Mouse (Mus musculus): ENCODE measurements around the gene Glo1. TPM values are rescaled to one million over a fixed set of nuclear protein-coding genes. Genes with fewer than 3 reads are reported as not detected.
"Not testable (repeated sequence)": the region's sequence is repeated elsewhere in the genome, so short reads cannot be mapped to it uniquely, and the experiment has no call there.

The Glo1 gene
- polyA plus RNA-seq, 1 experiment from 2014 or later = 289 TPM

DNA sequence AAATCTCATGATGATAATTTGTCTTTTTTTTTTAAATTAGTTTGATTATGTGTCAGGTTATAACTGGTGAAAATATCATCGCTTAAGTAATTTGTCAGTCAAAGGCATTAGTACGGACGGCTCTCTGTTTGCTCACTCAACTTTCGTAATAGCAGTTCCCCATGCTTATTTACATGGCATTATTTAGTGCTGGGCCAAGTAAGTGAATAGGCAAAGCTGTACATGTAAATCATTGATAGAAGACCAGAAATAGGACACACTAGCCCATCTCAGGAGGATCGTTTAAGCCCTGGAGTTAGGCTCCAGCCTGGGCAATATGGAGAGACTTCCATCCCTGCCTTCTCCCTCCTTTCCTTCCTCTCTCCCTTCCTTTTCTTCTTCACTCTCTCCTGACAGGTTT lies 14.2 kb upstream of the Glo1 start:
- DNase-seq = no peak
- WGBS (ENCODE audit: insufficient replicate concordance) = 85% methylated on average over 5 of the region's 5 CpGs
- H3K27ac ChIP-seq = no peak overlapping the region
- no peak overlapping the region for H3K9ac ChIP-seq
- H3K4me1 ChIP-seq (replicated peaks) = peaks cover 14% of the 10 kb centered on the region
- H3K4me3 ChIP-seq (replicated peaks) = no peak overlapping the region
- H3K36me3 ChIP-seq = peaks cover 3% of the 10 kb centered on the region; the same call in 1 of the 2 replicates
- ATAC-seq (ENCODE audit: low read depth) = no peak
- no peaks in the 10 kb centered on the region for H3K27me3 ChIP-seq
- H3K4me2 ChIP-seq = no peak overlapping the region
- no peaks in the 10 kb centered on the region for H3K9me3 ChIP-seq (replicated peaks)

DNA sequence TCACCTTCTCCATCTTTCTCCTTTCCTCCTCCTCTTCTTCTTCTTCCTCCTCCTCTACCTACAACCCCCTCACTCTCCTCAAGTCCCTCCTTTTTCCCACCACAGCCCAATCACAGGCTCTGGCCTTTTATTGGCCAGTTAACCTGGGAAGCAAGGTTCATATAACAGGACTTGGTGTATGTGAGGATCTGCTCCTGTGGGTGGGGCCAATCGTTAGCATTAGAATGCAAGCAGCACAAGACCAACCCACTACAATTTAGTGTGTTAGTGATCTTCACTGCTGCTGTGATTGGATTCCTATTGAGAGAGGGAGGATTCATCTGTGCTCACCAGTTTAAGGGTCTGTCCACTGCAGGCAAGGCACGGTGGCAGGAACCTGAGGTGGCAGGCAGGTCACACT lies 12.3 kb upstream of the Glo1 start:
- no peaks in the 10 kb centered on the region for H3K27me3 ChIP-seq
- H3K9ac ChIP-seq = no peak overlapping the region
- no peak overlapping the region for H3K27ac ChIP-seq
- DNase-seq (no peak), ATAC-seq (ENCODE audit: low read depth) (no peak)
- H3K4me1 ChIP-seq (replicated peaks) = peaks cover 19% of the 10 kb centered on the region
- no peak overlapping the region for H3K4me2 ChIP-seq
- 66% methylated on average over 2 of the region's 2 CpGs for whole genome bisulfite sequencing (ENCODE audit: insufficient replicate concordance)
- peaks cover 3% of the 10 kb centered on the region; the same call in 1 of the 2 replicates for H3K36me3 ChIP-seq
- H3K4me3 ChIP-seq (replicated peaks) = no peak overlapping the region
- no peaks in the 10 kb centered on the region for H3K9me3 ChIP-seq (replicated peaks)

DNA sequence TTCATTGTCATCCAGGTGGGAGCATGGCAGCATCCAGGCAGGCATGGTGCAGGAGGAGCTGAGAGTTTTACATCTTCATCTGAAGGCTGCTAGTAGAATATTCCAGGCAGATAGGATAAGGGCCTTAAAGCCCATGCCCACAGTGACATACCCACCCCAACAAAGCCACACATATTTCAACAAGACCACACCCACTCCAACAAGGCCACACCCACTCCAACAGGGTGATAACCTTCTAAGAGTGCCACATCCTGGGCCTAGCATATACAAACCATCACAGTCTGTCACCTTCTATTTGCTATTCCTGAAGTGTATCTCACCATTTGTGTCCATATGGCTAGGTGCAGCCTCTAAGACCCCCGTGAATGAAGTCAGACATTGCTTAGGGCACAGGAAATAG lies 11.0 kb upstream of the Glo1 start:
- DNase-seq (no peak), ATAC-seq (ENCODE audit: low read depth) (peak; percentile 64)
- no peak overlapping the region for H3K9ac ChIP-seq
- no peaks in the 10 kb centered on the region for H3K9me3 ChIP-seq (replicated peaks)
- H3K27ac ChIP-seq = no peak overlapping the region; the same call in 1 of the 2 replicates
- 26% methylated on average over 1 of the region's 1 CpGs for WGBS (ENCODE audit: insufficient replicate concordance)
- H3K4me2 ChIP-seq = no peak overlapping the region
- H3K36me3 ChIP-seq = no peaks in the 10 kb centered on the region
- H3K27me3 ChIP-seq = no peaks in the 10 kb centered on the region
- H3K4me3 ChIP-seq (replicated peaks) = no peak overlapping the region
- H3K4me1 ChIP-seq (replicated peaks) = peaks cover 19% of the 10 kb centered on the region

DNA sequence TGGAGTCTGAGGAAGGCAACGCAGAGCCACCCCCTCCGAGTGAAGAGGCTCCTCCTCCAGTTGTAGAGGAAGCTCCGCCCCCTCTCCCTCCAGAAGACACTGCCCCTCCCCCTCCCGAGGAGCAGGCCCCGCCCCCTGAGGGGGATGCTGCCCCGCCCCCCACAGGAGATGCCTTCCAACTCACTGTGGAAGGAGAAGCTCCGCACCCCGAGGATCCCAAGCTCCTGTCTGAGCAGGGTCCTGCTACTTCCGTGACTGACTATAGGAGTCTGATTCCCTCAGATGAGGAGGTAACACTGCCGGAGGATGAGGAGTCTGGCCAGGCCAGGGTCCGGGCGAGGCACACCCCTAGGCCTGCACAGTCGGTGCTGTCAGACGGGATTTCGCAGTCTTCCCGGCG lies 8.7 kb upstream of the Glo1 start:
- Histone ChIP-seq H3K9ac (no peak overlapping the region), H3K27ac (no peak overlapping the region), H3K9me3 (replicated peaks) (no peaks in the 10 kb centered on the region), H3K4me2 (peak overlapping the region; percentile 13; the same call in 1 of the 2 replicates), H3K4me3 (replicated peaks) (no peak overlapping the region), H3K4me1 (replicated peaks) (peaks cover 19% of the 10 kb centered on the region), H3K27me3 (no peaks in the 10 kb centered on the region), H3K36me3 (no peaks in the 10 kb centered on the region)
- no peak for DNase-seq
- no peak for ATAC-seq (ENCODE audit: low read depth)
- WGBS (ENCODE audit: insufficient replicate concordance) = 42% methylated on average over 16 of the region's 17 CpGs

DNA sequence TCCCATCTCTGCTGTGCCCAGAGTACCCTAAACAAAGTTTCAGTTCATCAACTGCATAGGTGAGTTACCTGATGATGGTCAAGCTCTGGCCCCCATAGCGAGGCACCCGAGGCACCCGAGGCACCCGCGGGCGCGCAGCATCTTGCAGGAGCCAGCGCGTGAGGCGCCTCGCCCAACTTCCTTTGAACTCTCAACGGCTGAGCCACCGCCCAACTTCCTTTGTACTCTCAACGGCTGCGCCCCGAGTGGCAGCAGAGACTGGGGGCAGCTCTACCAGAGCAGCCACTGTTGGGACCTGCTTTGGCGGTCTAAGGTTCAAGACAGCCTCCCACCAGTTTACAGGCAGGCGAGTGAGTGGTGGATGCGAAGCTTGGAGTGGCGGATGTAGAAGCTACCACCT lies 2.5 kb downstream of the Glo1 start, which contains the start of gene Dnah8:
Gene Dnah8, plus strand, starts transcription at position 223 of the 400 bp plus-strand sequence.
- H3K9ac ChIP-seq; H3K4me3 ChIP-seq (replicated peaks); H3K36me3 ChIP-seq; H3K9me3 ChIP-seq (replicated peaks); H3K27me3 ChIP-seq; DNase-seq; H3K27ac ChIP-seq; H3K4me1 ChIP-seq (replicated peaks): not testable (repeated sequence)
- peak; percentile 73 for ATAC-seq (ENCODE audit: low read depth)
- 0 out of 2 replicates have a peak within 1 kb of the TSS, but pooled peaks have one; percentile 28 for H3K4me2 ChIP-seq
- WGBS (ENCODE audit: insufficient replicate concordance) = no CpG with 5 or more reads among the region's 20 CpGs

DNA sequence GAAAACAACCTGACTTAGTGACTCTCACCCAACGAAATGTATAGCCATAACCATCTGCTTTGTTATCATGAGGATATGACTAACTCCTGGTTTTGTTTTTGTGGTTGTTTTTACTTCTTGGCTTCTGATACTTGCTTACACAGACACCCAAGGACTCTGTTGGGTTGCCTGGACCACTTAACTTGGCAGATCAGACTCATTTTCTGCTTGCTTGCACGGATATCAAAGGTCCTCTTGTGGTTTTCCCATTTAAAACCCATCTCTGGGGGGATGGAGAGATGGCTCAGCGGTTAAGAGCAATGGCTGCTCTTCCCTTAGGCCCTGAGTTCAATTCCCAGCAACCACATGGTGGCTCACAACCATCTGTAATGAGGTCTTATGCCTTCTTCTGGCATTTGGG lies 3.5 kb downstream of the Glo1 start:
- no peak overlapping the region for H3K4me2 ChIP-seq
- DNase-seq = no peak
- peaks cover 9% of the 10 kb centered on the region for H3K4me1 ChIP-seq (replicated peaks)
- H3K9me3 ChIP-seq (replicated peaks) = no peaks in the 10 kb centered on the region
- WGBS (ENCODE audit: insufficient replicate concordance) = 55% methylated on average over 3 of the region's 3 CpGs
- H3K27me3 ChIP-seq = no peaks in the 10 kb centered on the region
- H3K4me3 ChIP-seq (replicated peaks) = no peak overlapping the region
- ATAC-seq (ENCODE audit: low read depth) = no peak
- H3K27ac ChIP-seq = no peak overlapping the region
- H3K9ac ChIP-seq = no peak overlapping the region
- no peaks in the 10 kb centered on the region for H3K36me3 ChIP-seq

DNA sequence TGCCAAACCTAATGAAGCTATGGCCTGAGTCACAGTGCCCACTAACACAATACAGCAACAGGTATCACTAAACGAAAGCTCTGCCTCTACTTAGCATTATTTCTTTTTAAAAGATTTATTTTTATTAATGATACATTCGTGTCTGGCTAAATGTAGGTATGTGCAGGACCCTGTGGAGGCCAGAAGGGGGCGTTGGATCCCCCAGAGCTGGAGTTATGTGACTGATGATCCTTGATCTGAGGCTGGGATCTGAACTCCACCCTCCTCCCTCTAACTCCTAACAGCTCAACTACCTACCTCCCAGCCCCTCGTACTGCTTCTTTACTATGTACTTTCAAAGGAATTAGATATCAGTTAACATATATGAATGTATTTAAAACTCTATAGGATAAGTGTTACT lies 5.2 kb downstream of the Glo1 start:
- no peak overlapping the region for H3K4me2 ChIP-seq
- peaks cover 22% of the 10 kb centered on the region for H3K4me1 ChIP-seq (replicated peaks)
- no peak for ATAC-seq (ENCODE audit: low read depth)
- no peak overlapping the region for H3K27ac ChIP-seq
- H3K36me3 ChIP-seq = no peaks in the 10 kb centered on the region
- no peak overlapping the region for H3K9ac ChIP-seq
- no peak overlapping the region for H3K4me3 ChIP-seq (replicated peaks)
- no peak for DNase-seq
- H3K9me3 ChIP-seq (replicated peaks) = no peaks in the 10 kb centered on the region
- 61% methylated on average over 4 of the region's 4 CpGs for WGBS (ENCODE audit: insufficient replicate concordance)
- H3K27me3 ChIP-seq = no peaks in the 10 kb centered on the region

DNA sequence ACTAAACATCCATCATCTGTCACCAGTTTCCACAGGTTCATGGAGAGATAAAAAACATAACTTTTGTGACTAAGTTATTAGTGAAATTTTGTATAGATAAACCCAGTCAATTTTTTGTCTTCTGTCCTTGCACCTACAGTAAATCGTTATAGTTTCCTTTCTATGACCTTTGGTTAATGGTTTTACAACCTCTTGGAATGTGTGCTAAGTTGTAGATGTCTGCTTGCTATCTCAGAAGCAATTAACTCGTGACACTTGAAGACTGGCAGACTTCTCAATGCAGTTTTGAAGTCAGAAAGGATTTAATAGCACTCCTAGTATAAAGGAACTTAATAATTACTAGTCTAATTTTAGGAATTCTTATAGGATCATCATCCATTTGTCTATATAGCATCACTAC lies 6.1 kb downstream of the Glo1 start:
- Histone ChIP-seq H3K4me1 (replicated peaks) (peaks cover 31% of the 10 kb centered on the region), H3K9me3 (replicated peaks) (no peaks in the 10 kb centered on the region), H3K9ac (no peak overlapping the region), H3K36me3 (no peaks in the 10 kb centered on the region), H3K4me3 (replicated peaks) (no peak overlapping the region), H3K4me2 (no peak overlapping the region), H3K27me3 (no peaks in the 10 kb centered on the region), H3K27ac (no peak overlapping the region)
- DNase-seq (no peak), ATAC-seq (ENCODE audit: low read depth) (no peak)
- 38% methylated on average over 2 of the region's 2 CpGs for WGBS (ENCODE audit: insufficient replicate concordance)

DNA sequence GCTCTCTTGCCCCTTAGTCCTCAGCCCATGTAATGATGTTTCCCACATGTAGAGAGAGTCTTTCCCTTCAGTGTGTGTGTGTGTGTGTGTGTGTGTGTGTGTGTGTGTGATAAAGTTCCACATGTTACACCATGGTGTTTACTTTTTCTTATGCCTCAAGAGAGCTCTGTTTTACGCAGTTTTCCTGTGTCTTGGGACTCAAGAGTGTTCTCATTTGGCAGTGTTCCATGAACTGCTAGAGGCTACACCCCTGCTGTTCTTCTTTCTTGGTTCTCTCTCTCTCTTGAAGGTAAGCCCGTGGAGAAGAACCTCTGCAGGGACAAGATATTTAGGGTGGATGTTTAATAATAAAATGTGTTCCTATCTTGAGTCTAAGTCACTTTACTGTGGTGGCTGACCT lies 7.5 kb downstream of the Glo1 start:
- Histone ChIP-seq H3K36me3 (no peaks in the 10 kb centered on the region), H3K27ac (no peak overlapping the region), H3K4me1 (replicated peaks) (peaks cover 45% of the 10 kb centered on the region), H3K27me3 (no peaks in the 10 kb centered on the region), H3K9me3 (replicated peaks) (no peaks in the 10 kb centered on the region), H3K4me3 (replicated peaks) (no peak overlapping the region), H3K4me2 (no peak overlapping the region), H3K9ac (no peak overlapping the region)
- no peak for DNase-seq
- WGBS (ENCODE audit: insufficient replicate concordance) = 38% methylated on average over 2 of the region's 2 CpGs
- ATAC-seq (ENCODE audit: low read depth) = no peak

DNA sequence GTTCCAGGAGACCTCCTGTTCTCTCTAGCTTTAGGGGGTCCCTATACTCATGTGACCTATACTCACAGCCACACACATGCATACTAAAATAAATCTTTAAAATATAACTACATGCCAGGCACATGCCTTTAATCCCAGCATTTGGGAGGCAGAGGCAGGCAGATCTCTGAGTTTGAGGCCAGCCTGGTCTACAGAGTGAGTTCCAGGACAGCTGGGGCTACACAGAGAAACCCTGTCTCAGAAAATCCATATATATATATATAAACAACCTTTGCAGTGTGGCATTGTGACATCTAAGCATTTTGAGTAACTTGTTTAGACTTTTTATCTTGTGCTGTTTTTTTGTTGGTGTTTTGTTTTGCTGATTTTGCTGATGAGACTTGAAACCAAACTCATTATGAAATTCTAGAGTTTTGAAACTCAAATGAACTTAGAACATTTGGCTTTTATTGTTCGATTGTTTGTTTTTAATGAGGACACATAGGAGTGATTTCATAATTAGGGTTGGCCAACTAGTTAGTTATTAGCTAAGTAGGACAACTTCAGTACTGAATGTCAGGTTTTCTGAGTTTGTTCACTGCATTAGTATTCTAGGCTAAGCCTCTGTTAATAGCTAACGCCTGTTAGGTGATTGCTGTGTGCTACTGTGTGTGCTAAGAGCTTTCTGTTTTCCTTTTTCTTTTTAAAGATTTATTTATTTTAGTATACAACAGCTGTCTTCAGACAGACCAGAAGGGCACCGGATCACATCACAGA lies 8.4 kb downstream of the Glo1 start:
- Histone ChIP-seq H3K4me3 (replicated peaks) (no peak overlapping the region), H3K4me1 (replicated peaks) (peaks cover 53% of the 10 kb centered on the region), H3K9me3 (replicated peaks) (no peaks in the 10 kb centered on the region), H3K27ac (no peak overlapping the region), H3K9ac (no peak overlapping the region), H3K36me3 (no peaks in the 10 kb centered on the region), H3K4me2 (no peak overlapping the region), H3K27me3 (no peaks in the 10 kb centered on the region)
- ATAC-seq (ENCODE audit: low read depth) (no peak), DNase-seq (no peak)
- WGBS (ENCODE audit: insufficient replicate concordance) = 76% methylated on average over 3 of the region's 3 CpGs

DNA sequence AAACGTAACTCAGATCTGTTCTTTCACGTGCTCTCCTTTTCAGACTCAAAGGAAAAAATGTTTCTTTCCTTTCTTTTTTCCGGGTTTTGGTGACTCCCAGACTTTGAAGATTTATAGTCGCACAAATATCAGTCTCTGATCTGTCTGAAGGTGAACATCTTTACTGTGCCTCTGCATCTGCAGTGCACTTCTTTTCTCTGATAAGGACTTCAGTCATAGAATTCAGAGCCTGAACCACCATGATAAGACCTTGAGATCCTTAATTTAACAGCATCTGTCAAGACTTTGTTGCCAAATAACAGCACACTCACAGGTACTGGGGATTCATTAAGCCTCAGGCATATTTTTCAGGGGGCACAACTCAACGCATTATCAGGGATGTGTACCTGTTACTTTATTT lies 10.5 kb downstream of the Glo1 start:
- Histone ChIP-seq H3K27ac (peak overlapping the region; percentile 78), H3K4me2 (peak overlapping the region; percentile 21)

DNA sequence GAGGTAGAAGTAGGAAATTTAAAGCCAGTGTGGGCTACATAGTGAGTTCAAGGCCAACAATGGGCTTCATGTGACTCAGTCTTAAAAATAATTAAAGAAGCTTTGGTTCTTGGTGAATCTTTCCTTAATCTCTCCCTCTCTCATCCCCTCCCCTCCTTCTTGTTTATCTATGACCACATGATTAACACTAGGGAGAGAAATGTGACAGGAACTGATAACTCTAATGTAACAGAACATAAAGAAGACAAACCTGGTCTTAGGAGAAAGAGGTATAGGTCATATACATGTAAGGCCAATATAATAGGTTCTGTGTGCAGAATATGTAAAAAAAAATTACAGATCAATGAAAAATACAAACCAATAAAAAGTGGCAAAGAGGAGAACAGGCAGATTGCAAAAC lies 13.3 kb downstream of the Glo1 start:
- H3K9me3 ChIP-seq (replicated peaks) = no peaks in the 10 kb centered on the region
- H3K4me1 ChIP-seq (replicated peaks) = peaks cover 82% of the 10 kb centered on the region
- peak overlapping the region; percentile 90 for H3K27ac ChIP-seq
- DNase-seq (no peak), ATAC-seq (ENCODE audit: low read depth) (peak; percentile 25)
- H3K36me3 ChIP-seq = peaks cover 8% of the 10 kb centered on the region; the same call in 1 of the 2 replicates
- H3K9ac ChIP-seq = peak overlapping the region; percentile 44
- H3K4me2 ChIP-seq = peak overlapping the region; percentile 61
- no peaks in the 10 kb centered on the region for H3K27me3 ChIP-seq
- H3K4me3 ChIP-seq (replicated peaks) = peak overlapping the region; percentile 79

More for the DNA sequence above, 10.5 kb downstream of the Glo1 start:
- Histone ChIP-seq H3K4me1 (replicated peaks) (peaks cover 63% of the 10 kb centered on the region), H3K36me3 (no peaks in the 10 kb centered on the region), H3K9ac (no peak overlapping the region), H3K9me3 (replicated peaks) (no peaks in the 10 kb centered on the region), H3K4me3 (replicated peaks) (no peak overlapping the region), H3K27me3 (no peaks in the 10 kb centered on the region)
- WGBS (ENCODE audit: insufficient replicate concordance) = 51% methylated on average over 5 of the region's 5 CpGs
- DNase-seq (peak; percentile 23), ATAC-seq (ENCODE audit: low read depth) (peak; percentile 20)

Data from liver, embryonic 13.5 days (tissue).